Mouse (Mus musculus): Measurements from ENCODE around the gene Arl15. TPM values are rescaled to one million over a fixed set of nuclear protein-coding genes. Genes with fewer than 3 reads are reported as not detected.

The Arl15 gene
- polyA plus RNA-seq, 1 experiment from 2014 or later: 8.6 TPM

DNA sequence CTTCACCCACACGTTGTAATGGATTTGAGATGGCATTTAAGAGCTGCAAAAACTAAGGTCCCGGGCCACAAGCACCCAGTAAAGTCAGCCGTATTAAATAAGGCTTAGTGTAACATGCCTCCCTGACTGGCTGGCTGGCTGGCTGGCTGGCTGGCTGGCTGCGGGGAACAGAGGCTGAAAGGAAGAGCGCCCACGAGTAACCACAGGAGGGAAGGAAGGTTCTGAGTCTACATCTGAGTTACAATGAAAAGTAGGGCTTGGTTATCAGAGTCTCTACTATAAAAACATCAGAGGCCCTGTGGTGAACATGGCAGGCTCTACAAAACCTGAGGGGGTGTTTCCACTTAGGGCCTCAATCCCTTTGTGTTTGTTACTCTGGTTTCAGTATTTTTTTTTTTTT is 395.1 kb downstream of the Arl15 start:
- DNase-seq (ENCODE audit: low spot score) (peak; percentile 16), ATAC-seq (replicated peaks; ENCODE audit: low FRiP score, low TSS enrichment, low read depth) (no peak)
- Histone ChIP-seq H3K4me2 (ENCODE audit: low read length) (no peak overlapping the region), H3K9ac (ENCODE audit: low read length) (no peak overlapping the region), H3K27ac (ENCODE audit: low read depth) (no peak overlapping the region), H3K4me3 (ENCODE audit: low read depth, low read length) (no peak overlapping the region), H3K9me3 (ENCODE audit: control insufficient read depth, low read length) (no peaks in the 10 kb centered on the region), H3K4me1 (replicated peaks; ENCODE audit: control insufficient read depth, insufficient read depth, low read length) (no peaks in the 10 kb centered on the region), H3K27me3 (replicated peaks; ENCODE audit: control insufficient read depth, insufficient read depth, low read length) (no peaks in the 10 kb centered on the region), H3K36me3 (ENCODE audit: control insufficient read depth, insufficient read depth, low read length) (no peaks in the 10 kb centered on the region)
- 80% methylated on average over 6 of the region's 6 CpGs for WGBS

GRCm38 (mm10) chr13:114190898-114191297 is 396.6 kb downstream of the Arl15 start:
- no peaks in the 10 kb centered on the region for H3K36me3 ChIP-seq (ENCODE audit: control insufficient read depth, insufficient read depth, low read length)
- H3K9me3 ChIP-seq (ENCODE audit: control insufficient read depth, low read length): no peaks in the 10 kb centered on the region
- WGBS: 81% methylated on average over 10 of the region's 10 CpGs
- no peaks in the 10 kb centered on the region for H3K4me1 ChIP-seq (replicated peaks; ENCODE audit: control insufficient read depth, insufficient read depth, low read length)
- H3K4me3 ChIP-seq (ENCODE audit: low read depth, low read length): no peak overlapping the region
- H3K27me3 ChIP-seq (replicated peaks; ENCODE audit: control insufficient read depth, insufficient read depth, low read length): no peaks in the 10 kb centered on the region
- ATAC-seq (replicated peaks; ENCODE audit: low FRiP score, low TSS enrichment, low read depth) (no peak), DNase-seq (ENCODE audit: low spot score) (peak; percentile 41)
- H3K27ac ChIP-seq (ENCODE audit: low read depth): no peak overlapping the region
- no peak overlapping the region for H3K4me2 ChIP-seq (ENCODE audit: low read length)
- H3K9ac ChIP-seq (ENCODE audit: low read length): no peak overlapping the region

DNA sequence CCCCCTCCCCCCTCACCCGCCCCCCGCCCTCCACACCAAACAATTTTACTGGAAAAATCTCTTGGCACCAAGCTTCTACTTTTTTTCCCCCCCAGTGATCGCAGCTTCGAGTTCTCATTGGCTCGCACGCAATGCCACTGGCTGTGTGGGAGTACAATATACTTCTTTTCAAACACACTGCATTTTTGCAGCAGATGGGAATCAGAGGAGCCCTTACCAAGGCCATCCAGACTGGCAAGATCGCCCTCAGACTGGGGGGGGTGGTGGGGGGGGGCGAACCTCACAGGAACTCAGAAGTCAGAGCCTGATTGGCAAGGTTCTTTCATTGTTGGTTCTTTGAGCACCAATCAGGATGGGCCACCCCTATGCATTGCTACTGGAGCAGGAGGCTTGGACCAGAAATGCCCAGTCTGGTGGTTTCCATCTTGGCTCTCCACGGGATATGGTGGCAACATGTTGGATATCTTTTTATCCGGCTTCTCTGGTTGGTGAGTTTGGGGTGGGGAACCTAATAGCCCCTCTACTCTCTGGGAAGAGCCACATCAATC is 404.0 kb downstream of the Arl15 start:
- ATAC-seq (replicated peaks; ENCODE audit: low FRiP score, low TSS enrichment, low read depth): no peak
- no peak for DNase-seq (ENCODE audit: low spot score)
- no peak overlapping the region for H3K4me3 ChIP-seq (ENCODE audit: low read depth, low read length)
- 88% methylated on average over 10 of the region's 10 CpGs for WGBS
- no peaks in the 10 kb centered on the region for H3K9me3 ChIP-seq (ENCODE audit: control insufficient read depth, low read length)
- no peak overlapping the region for H3K27ac ChIP-seq (ENCODE audit: low read depth)
- no peak overlapping the region for H3K4me2 ChIP-seq (ENCODE audit: low read length)
- no peaks in the 10 kb centered on the region for H3K4me1 ChIP-seq (replicated peaks; ENCODE audit: control insufficient read depth, insufficient read depth, low read length)
- H3K27me3 ChIP-seq (replicated peaks; ENCODE audit: control insufficient read depth, insufficient read depth, low read length): no peaks in the 10 kb centered on the region
- H3K9ac ChIP-seq (ENCODE audit: low read length): no peak overlapping the region
- no peaks in the 10 kb centered on the region for H3K36me3 ChIP-seq (ENCODE audit: control insufficient read depth, insufficient read depth, low read length)

- DNase-seq (ENCODE audit: low spot score): no peak
- no peak for ATAC-seq (replicated peaks; ENCODE audit: low FRiP score, low TSS enrichment, low read depth)
- Histone ChIP-seq H3K36me3 (ENCODE audit: control insufficient read depth, insufficient read depth, low read length) (no peaks in the 10 kb centered on the region), H3K4me2 (ENCODE audit: low read length) (no peak overlapping the region), H3K27me3 (replicated peaks; ENCODE audit: control insufficient read depth, insufficient read depth, low read length) (no peaks in the 10 kb centered on the region), H3K27ac (ENCODE audit: low read depth) (no peak overlapping the region), H3K4me3 (ENCODE audit: low read depth, low read length) (no peak overlapping the region), H3K4me1 (replicated peaks; ENCODE audit: control insufficient read depth, insufficient read depth, low read length) (no peaks in the 10 kb centered on the region), H3K9ac (ENCODE audit: low read length) (no peak overlapping the region), H3K9me3 (ENCODE audit: control insufficient read depth, low read length) (no peaks in the 10 kb centered on the region)
- 91% methylated on average over 6 of the region's 6 CpGs for WGBS
Measured at GRCm38 (mm10) chr13:114199746-114200145, 405.4 kb downstream of the Arl15 start.

- Histone ChIP-seq H3K9me3 (ENCODE audit: control insufficient read depth, low read length) (no peaks in the 10 kb centered on the region), H3K36me3 (ENCODE audit: control insufficient read depth, insufficient read depth, low read length) (no peaks in the 10 kb centered on the region), H3K4me1 (replicated peaks; ENCODE audit: control insufficient read depth, insufficient read depth, low read length) (no peaks in the 10 kb centered on the region), H3K27ac (ENCODE audit: low read depth) (no peak overlapping the region), H3K27me3 (replicated peaks; ENCODE audit: control insufficient read depth, insufficient read depth, low read length) (no peaks in the 10 kb centered on the region), H3K4me2 (ENCODE audit: low read length) (no peak overlapping the region), H3K9ac (ENCODE audit: low read length) (no peak overlapping the region), H3K4me3 (ENCODE audit: low read depth, low read length) (no peak overlapping the region)
- ATAC-seq (replicated peaks; ENCODE audit: low FRiP score, low TSS enrichment, low read depth) (no peak), DNase-seq (ENCODE audit: low spot score) (no peak)
- 61% methylated on average over 7 of the region's 7 CpGs for WGBS
Measured at GRCm38 (mm10) chr13:114200545-114200944, 406.2 kb downstream of the Arl15 start.

GRCm38 (mm10) chr13:114202806-114203570 is 408.7 kb downstream of the Arl15 start:
- H3K27ac ChIP-seq (ENCODE audit: low read depth): no peak overlapping the region
- H3K9ac ChIP-seq (ENCODE audit: low read length): no peak overlapping the region
- no peaks in the 10 kb centered on the region for H3K9me3 ChIP-seq (ENCODE audit: control insufficient read depth, low read length)
- WGBS: 90% methylated on average over 15 of the region's 15 CpGs
- H3K36me3 ChIP-seq (ENCODE audit: control insufficient read depth, insufficient read depth, low read length): no peaks in the 10 kb centered on the region
- no peak for DNase-seq (ENCODE audit: low spot score)
- H3K4me3 ChIP-seq (ENCODE audit: low read depth, low read length): no peak overlapping the region
- no peak overlapping the region for H3K4me2 ChIP-seq (ENCODE audit: low read length)
- H3K4me1 ChIP-seq (replicated peaks; ENCODE audit: control insufficient read depth, insufficient read depth, low read length): no peaks in the 10 kb centered on the region
- ATAC-seq (replicated peaks; ENCODE audit: low FRiP score, low TSS enrichment, low read depth): no peak
- no peaks in the 10 kb centered on the region for H3K27me3 ChIP-seq (replicated peaks; ENCODE audit: control insufficient read depth, insufficient read depth, low read length)

Other genes with a start within 250 kb of the Arl15 start
- gene Snx18, start 175.9 kb upstream of the Arl15 start, polyA plus RNA-seq (2014; fragmentation: Nextera tagmentation; extraction: Ambion mirVana): 21.3 and 24.0 TPM in 2 replicates
- gene Hspb3, start 130.8 kb upstream of the Arl15 start, polyA plus RNA-seq (2014; fragmentation: Nextera tagmentation; extraction: Ambion mirVana): not detected in 2 replicates

Measured in intestine, embryonic 14.5 days (tissue).